Mouse (Mus musculus) layer of hippocampus, adult 18-20 months (tissue): Measurements from ENCODE around the gene Nt5m. TPM values are rescaled to one million over a fixed set of nuclear protein-coding genes. Genes with fewer than 3 reads are reported as not detected.
A peak's percentile ranks its signal among the peaks of the same experiment; 100 is the strongest.

ENCODE experiments used
- DNase-seq, 2 experiments: peaks; one replicate each; pipeline ENCODE4 v3.0.0; 2022; ENCODE audit warnings: low spot score in 2 of 2
- total RNA-seq, 2 experiments: library from RNA; stranded (reverse); gene quantifications; 2 replicates each; pipeline ENCODE4 v1.2.3; 2021

Nt5m gene
- total RNA-seq, 2 experiments from 2014 or later, result 55.6 to 56.0 TPM

DNA sequence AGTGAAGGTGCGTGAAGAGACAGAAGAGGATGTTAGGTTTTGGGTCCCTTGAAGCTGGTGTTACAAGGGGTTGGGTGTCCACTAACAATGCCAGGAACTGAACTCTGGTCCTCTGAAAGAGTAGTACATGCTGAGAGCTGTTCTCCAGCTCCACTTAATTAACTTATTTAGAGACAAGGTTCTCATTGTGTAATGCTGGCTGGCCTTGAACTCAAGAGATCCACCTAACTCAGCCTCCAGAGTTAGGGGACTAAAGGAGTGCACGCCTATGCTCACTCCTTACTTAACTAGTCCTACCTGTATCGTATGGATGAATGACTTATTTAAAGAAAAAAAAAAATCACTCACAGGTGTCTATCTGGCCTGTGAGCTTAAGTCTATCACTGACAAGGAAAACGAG, 821 bp upstream of the Nt5m start:
- no peak for DNase-seq

DNA sequence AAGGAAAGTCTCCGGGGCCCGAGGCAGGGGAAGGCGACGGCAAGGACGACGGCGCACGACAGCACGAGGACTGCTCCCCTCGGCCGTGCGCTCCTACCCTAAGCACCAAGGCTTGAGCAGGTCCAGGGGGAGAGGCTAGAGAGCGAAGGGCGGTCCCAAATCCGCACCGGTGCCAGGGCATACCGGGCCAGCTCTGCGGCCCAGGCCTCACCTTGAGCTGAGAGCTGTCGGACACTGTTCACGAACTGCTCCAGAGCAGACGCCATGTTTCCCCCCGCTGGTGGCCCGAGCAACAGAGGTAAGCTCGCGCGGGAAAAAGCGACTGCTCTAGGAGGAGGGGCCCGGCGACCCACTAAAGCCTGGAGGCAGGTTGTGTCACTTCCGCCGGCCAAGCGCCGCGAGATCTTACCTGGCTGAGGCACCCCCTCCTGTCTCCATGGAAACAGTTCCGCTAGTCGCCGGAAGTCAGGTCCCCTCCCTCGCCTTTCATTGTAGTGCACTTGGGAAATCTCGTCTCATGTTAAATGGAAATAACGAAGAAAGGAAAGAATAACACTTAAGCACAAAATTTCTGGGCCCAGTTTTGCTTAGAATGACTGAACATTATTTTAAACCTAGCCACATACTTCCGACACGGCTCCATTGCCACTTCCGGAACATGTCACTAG, 346 bp downstream of the Nt5m start, which contains the start of gene Cops3:
Gene Cops3, minus strand, starts transcription at position 380 of the 668 bp plus-strand sequence.
- DNase-seq, result peak; percentile 92 to 97

DNA sequence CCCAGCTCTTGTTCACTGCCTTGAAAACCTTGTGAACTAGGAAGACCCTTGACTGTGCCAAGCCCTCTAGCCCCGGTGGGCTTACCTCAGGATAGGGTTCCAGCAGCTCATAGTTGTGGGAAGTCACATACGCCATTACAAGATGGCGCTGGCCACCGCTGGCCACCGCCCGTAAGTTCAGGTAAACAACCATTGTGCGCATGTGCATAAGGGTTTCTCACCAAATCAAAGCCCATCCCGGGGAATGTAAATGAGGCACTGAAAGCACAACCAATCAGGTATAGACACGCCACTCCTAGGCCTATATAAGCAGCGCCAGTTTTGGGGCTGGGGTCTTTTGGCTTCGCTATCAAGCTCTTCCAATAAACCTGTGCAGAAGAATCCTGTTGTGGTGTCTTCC, 7.1 kb downstream of the Nt5m start:
- DNase-seq, result no peak

DNA sequence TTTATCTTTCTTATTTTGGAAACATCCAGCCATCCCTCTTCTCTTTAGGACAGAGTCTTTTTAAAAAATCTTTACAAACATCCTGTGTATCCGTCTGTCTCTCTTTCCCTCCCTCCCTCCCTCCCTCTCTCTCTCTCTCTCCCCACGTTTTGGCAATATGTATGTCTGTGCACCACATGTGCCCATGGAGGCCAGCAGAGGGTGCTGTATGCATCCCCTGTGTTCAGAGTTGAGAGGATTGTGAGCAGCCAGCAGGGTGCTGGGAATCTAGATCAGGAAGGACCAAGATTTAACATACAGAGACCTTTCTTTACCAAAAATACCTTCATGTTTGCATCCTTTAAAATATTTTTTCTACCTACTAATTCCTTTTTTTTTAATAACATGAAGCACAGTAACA, 7.9 kb downstream of the Nt5m start:
- DNase-seq, result no peak

DNA sequence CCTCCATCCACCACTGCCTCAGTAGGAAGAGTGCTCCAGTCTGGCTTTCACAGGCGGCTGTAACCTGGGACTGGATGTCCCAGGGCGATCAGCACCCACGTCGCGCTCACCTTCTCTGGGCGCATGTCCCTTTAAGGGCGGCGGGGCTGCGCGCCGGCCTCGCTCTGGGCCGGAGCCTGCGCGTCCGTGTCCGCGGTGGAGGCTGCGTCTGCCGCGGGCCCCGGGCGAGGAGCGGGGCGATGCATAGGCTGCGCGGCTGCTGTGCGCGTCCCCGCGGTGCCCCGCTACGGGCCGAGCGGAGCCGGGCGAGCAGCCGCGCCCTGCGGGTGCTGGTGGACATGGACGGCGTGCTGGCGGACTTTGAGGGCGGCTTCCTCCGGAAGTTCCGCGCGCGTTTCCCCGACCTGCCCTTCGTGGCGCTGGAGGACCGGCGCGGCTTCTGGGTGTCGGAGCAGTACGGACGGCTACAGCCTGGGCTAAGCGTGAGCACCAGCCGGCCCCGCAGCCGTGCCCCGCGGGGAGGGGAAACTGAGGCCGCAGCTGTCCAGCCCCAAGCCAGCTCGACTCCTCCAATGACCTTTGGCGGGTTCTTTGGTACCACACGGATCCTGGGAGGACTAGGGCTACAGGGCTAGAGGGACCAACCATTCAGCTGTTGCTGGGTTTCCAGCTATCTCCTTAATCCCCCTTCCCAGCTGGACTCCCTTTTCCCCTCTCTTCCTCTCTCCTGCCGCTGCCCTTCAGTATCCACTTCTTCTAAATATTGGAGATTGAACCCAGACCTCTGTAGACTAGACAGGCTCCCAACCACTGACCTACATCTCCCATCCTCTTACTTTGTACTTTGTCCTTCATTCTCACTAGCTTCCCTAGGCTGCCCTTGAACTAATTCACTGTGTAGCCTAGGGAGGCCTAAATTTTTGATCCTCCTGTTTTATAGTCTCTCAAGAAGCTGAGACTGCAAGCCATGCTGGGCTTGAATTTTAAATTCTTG, 8.9 kb downstream of the Nt5m start:
- peak; percentile 66 to 72 for DNase-seq

DNA sequence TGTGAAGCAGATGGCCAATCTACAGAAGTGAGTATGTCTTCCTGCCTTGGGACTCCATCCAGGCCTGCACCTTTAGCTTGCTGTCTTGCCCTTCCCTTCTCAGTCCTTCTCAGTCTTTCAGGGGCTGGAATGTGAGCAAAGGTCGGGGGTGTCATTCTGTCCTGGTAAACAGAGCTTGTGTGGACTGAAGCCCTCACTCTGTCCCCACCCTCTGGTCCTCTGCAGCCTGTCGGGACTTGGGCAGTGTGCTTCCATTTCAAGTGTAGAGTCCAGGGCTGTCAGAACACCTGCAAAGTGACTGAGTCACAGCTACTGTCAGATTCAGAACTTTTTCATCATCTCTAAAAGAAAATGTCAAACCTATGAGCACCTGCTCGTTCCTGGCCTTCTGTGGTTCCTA, 13.6 kb downstream of the Nt5m start:
- no peak for DNase-seq

DNA sequence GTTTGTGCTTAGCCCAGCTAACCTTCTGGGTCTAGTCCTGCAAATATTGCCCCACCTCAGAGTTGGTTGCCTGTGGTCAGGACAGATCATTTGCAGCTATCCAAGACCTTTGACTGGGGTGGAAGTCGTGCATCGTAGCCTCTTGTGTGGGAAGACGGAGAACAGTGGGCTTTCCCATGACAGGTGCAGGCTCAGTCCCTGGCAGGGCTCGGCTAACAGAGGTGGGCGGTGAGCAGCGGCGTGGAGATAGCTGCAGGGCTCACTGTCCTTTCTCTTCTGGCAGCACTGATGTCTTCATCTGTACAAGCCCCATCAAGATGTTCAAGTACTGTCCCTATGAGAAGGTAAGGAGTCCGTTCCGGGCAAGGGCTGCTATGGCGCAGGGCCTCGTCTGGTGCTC, 21.2 kb downstream of the Nt5m start:
- no peak for DNase-seq

DNA sequence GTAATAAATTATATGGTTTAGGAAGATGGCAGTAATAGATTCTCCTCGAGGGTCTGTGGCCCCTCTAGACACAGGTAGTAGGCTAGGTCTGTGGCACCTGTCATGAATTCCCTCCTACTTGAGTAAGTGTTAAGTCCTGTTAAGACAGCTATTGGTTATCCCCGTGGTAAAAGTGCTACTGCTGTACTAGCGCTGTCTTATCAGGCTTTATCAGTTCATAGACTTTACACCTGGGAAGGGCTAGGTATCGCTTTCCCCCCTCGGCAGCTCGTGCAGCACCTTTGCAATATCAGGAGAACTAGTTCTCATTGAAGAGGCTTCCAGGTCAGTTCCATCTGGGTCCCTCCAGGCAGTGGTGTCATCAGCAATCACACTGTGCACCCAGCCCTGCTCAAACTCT, 25.1 kb downstream of the Nt5m start:
- no peak for DNase-seq

DNA sequence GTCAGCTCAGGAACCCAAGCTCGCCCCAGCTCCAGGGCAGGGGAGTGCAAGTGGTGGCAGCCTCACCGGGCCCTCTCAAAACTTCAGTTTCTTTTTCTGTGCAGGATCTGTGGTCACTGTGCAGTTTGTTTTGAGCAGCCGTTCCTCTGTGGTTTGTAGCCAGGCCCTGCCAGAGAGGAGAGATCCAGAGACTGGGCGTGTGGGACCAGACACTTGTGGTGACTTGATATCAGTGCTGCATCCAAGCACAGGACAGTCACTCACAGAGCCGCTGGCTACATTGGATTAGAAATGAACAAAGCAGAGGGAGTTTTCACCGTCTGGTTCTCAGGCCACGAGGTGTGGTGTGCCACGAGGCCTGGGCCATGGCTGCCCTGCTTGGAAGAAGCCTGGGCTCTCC, 32.9 kb downstream of the Nt5m start:
- DNase-seq, result no peak

DNA sequence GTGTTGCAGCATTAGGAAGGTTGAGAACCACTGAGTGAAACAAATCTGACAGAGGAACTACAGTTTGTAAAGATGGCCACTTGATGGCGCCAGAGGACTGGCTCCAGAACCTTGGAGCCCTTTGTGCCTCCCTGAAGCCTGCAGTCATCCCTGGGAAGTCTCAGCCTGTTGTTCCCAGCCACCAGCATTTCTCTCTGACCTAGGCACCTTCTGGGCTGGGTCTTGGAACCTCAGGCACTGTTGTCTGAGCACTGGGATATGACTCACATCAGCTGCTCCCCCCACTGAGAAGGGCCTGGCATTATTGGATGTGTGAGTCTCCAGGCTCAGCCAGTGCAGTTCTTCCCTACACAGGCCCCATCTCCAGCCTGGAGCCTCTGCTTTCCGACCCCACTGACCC, 40.8 kb downstream of the Nt5m start:
- DNase-seq, result peak; percentile 63 to 84

DNA sequence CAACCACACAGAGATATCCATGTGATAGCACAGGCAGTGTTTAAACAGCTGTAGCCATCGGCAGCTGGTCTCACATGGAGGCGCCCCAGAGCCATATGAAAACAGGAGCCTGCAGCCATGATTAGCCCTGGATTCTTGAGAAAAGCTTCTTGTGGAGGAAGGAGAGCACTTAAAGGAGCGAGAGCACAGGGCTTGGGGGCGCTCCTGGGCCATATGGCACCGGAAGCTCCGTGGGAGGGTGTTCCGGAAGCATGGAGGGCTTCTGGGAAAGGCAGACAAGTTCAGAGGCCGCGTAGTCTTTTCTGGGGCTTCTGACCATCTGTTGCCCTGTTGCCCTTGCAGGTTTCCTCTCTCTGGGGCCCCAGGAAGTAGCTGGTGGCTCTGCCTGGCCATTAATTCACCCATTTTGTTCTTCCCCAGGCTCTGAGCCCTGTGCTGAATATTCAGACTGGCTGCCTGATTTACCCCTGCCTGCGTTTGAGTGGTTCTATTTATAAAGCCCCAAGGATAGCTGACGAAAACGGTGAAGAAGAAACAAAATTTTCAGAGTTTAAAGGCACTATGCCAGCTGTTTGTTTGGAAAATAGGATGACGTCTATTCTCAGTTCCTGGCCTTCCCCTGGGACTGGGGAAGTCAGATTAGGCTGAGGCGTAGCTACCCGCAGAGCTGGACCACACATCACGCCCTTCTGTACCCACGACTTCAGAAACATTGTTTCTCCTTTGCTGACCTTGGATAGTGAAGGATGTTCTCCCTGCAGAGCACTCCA, 46.2 kb downstream of the Nt5m start:
- DNase-seq, result peak in 1 of 2 experiments; percentile 37

DNA sequence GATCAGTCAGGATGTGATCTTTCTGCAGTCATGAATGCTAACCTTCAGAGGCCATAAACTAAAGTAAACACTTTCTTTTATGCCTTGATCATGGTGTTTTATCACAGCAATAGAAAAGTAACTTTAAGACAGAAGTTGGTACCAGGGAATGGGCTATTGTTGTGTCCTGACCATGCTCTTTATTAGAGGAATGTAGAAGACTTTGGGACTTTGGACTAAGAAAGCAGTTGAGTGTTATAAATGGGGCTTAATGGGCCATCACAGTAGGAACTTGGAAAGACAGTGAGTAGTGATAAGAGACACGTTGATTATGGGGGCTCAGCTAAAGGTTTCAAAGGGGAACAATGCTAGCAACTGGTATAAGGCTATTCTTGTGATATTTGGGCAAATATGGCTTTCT, 47.7 kb downstream of the Nt5m start:
- DNase-seq, result no peak

DNA sequence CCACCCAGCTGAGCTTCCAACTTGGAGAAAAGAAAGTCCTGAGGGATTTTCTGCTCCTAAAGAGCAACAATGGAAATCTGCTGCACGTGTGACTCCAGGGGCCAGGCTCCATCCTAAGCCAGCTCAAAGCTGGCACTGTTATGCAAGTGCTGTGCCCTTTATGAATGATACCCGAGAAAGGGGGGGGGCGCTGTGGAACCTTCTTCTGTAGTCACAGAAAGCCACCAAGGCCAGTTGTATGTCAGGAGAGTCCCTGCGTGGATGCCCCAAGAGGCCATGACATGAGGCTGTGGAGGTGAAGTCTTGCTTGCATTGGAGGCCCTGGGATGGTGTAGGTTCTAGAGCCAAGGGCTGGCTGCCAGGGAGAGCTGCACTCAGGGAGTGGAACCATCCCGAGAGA, 48.9 kb downstream of the Nt5m start:
- no peak for DNase-seq

DNA sequence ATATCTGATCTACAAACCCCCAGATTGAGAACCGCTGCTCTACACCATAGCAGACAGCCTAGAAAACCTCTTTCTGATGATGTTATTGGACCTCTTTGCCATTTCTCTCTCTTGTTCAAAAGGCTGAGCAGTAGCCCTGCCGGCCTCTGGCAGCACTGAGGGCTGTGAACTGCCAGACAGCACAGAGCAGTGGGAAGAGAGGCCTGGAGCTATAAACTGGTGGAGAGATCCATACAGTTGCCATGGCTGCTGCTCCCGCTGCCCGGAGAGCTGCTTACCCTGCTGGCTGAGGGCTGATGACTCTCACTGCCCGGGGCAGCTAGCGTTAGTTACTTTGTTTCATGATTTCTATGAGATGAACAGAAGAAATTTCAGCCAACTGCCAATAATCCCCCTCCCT, 52.6 kb downstream of the Nt5m start:
- DNase-seq, result no peak

DNA sequence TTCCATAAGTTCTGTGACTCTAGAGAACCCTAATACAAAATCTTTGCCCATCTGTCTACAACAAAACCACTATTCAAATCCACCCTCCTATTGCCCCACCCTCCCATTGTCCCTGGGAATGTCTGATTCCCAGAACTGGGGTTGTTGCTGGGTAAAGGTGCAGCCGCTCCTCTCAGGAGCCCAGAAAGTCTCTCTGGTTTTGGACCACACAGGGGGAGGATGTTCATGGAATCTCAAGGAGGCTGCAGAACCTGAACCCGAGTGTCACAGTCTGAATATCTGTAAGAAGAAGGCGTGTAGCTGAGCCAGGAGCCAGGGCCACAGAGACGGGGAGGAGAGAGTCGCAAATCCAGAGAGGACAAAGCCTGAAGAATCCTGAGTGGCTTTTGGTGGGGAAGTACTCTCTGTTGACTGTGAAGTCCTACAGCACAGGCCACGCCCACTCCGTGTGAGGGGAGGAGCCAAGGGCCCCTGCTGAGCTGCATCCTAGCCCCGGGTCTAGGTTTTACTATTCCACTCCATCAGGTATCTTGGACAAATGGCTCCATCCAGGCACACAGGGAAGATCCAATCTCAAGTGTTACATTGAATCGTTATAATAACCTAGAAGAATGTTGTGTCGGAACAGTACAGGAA, 54.0 kb downstream of the Nt5m start:
- no peak for DNase-seq

DNA sequence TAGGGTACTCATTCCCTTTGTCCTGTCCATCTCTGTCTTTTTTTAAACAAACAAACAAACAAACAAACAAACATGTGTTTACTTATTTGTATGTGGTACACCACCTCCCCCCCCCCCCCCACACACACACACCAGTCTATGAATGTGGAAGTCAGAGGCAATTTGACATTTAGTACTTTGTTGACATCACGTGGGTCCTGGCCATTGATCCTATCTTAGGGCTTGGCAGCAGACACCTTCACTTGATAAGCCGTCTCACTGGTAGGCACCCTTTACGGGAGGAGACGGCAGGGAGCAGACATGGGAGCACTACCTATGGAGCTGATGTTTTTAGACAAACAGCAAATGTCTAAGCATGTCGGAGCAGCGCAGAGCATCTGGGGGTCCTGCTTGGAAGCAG, 55.7 kb downstream of the Nt5m start:
- no peak for DNase-seq

DNA sequence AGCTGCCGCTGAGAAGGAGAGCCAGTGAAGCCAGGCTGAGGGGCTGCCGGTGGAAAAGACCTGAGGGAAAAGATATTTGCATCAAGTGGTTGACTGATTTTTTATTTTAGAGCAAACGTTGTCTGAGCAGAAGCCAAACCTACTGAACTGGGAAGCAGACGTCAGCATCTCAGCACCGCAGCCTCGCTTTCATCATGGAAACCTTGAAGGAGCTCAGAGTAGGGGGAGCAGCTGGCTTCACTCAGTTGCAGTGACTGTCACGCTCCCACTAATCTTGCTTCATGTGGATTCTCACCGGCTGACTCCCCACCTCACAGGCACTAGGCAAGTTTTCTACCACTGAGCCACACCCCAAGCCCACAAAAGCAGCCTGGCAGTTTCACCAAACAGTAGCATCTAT, 56.1 kb downstream of the Nt5m start:
- DNase-seq, result no peak

DNA sequence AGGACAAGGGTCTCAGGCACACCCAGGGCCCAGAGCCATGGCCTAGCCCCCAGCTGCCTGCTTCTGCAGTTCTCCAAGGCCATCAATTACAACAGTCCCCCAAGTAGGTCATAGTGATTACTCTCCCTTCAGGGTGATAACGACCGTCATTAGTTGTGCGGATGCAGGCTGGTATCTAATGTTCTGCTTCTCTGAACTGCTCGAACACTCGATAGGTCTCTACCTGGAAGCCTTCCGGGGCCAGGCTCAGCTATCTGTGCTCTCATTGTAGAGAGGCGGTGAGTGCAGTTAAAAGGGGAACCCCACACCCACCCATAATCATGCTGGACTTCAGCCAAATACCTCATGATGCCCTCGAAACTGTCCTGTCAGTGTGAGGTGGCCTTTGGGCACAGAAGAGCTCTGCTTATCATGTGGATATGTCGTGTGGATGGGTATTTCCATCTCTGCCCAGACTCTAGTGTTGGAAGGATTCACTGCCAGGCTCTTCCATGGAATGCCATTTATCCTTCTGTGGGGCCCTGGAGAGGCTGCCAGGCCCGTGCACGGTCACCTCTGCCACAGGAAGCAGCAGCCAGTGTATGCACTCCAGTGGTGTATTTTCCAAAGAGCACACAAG, 58.8 kb downstream of the Nt5m start:
- no peak for DNase-seq

DNA sequence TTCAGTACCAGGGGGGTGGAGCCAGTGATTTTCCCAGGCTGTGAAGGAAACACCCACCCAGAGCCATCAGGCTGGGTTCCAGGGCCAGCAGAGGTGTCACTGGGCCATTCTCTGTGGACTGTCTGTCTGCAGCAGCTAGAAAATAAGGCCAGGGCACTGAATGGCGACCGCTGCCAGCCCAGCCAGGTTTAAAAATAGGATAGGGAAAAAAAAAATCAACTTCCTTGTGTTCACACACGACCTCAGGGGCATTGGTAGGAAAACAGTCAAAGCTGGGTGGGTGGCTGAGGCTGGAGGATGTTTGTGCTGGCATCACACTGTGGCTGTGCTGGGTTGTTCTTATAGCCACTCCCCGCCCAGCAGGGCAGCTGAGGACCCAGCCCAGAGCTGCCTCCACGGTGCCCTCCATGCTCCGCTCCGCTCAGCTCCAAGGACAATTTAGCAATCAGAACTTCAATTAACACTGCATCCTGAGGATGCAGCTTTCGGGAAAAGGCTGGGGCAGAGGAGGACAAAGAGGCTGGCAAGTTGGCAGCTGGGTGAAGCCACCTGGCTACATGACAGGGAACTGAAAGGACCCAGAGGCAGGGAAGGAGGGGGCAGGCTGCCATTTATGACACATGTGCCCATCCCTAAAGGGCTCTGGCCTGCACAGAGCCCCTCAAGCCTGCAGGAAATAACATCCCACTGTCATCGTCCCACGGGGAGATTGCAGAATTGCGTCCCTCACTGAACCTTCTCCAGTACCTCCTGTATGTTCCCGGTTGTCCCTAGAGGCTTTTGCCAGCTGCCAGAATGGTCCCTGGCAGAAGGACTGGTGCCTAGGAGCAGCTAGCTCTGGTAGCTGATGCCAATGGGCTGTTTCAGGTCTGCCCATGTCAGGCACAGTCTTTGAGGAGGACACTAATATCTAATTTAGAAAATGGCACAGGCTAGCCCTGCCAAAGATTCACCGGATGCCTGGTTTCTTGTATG, 60.8 kb downstream of the Nt5m start:
- no peak for DNase-seq

DNA sequence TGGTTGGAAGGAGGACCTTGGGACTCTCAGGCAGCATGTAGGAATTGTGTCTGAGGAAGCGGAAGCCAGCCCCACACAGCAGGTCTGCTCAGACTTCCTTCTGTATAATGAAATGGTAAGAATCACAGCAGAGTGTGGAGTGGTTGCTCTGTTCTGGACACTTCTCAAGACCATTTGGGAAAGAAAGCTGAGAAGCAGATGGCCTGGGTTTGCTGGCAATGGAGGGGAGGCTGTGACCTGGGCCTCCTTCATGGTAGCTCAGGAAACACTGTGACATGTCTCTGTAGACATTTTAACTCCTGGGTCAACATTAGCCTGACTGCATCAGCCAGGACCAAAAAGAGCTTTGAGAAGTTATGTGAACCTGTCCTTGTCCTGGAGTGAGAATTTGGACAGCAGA, 61.7 kb downstream of the Nt5m start:
- DNase-seq, result no peak
